Mouse (Mus musculus): Measurements from ENCODE around the gene Tmie. TPM values are rescaled to one million over a fixed set of nuclear protein-coding genes. Genes with fewer than 3 reads are reported as not detected.

Tmie gene
- polyA plus RNA-seq, 1 experiment from 2014 or later, result 1.1 TPM

DNA sequence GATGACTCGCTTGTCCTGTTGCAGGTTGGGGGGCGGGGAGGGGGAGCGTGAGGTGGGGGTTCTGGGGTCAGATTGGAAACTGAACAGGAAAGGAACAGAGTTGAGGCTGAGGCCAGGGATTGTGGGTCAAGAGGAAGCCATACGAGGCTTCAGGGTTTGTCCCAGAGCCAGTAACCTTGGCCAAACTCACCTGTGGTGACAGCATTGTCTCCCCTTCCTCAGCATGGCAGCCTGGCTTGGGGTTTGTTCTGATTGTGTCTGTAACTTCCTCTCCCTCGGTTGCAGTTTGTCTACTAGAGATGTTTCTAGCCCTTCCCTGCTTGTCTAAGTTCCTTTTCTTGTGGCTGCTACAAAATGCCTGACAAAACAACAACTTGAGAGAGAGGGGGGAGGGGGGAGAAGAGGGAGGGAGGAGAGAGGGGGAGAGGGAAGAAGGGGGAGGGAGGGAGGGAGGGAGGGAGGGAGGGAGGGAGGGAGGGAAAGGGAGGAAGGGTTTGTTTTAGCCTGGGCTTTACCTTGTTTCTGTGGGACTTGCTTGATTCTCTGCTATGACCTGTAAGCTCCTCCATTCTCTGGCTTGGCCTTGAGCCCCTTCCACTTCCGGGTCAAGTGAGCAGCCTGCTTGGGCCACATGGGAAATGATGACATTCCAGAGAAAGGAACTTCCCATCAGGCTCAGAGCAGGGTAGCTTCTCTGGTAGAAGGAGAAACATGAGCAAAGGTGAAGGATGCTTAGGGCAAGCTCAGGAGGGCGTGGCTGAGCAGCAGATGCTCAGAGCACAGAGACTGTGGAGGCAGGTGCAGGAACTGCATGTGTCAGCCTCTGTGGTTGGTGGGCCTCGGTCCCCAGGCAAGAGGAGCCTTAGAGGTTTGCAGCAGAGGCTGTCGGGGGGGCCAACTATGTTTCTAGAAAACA lies 7.7 kb upstream of the Tmie start:
- 57% methylated on average over 9 of the region's 9 CpGs for WGBS

GRCm38 (mm10) chr9:110881953-110882352 lies 2.0 kb upstream of the Tmie start:
- H3K36me3 ChIP-seq, result no peaks in the 10 kb centered on the region
- peak overlapping the region; percentile 7; the same call in 1 of the 2 replicates for H3K4me2 ChIP-seq
- no peak for ATAC-seq (ENCODE audit: borderline replicate concordance, extremely low read depth, low FRiP score, low TSS enrichment)
- peaks cover 9% of the 10 kb centered on the region; the same call in 1 of the 2 replicates for H3K27me3 ChIP-seq
- 58% methylated on average over 7 of the region's 7 CpGs for WGBS
- no peaks in the 10 kb centered on the region for H3K9me3 ChIP-seq
- H3K4me3 ChIP-seq, result no peak overlapping the region
- no peak overlapping the region for H3K9ac ChIP-seq
- no peak overlapping the region for H3K27ac ChIP-seq
- peaks cover 21% of the 10 kb centered on the region for H3K4me1 ChIP-seq

More for the DNA sequence above, 7.7 kb upstream of the Tmie start:
- H3K27ac ChIP-seq, result no peak overlapping the region
- H3K4me1 ChIP-seq, result 0 out of 2 replicates have a peak, but pooled peaks cover 7% of the 10 kb centered on the region
- no peaks in the 10 kb centered on the region; the same call in 1 of the 2 replicates for H3K36me3 ChIP-seq
- no peak overlapping the region for H3K4me3 ChIP-seq
- H3K4me2 ChIP-seq, result no peak overlapping the region
- no peak overlapping the region for H3K9ac ChIP-seq
- no peaks in the 10 kb centered on the region for H3K9me3 ChIP-seq
- H3K27me3 ChIP-seq, result no peaks in the 10 kb centered on the region
- ATAC-seq (ENCODE audit: borderline replicate concordance, extremely low read depth, low FRiP score, low TSS enrichment), result no peak

GRCm38 (mm10) chr9:110880772-110881171 lies 859 bp upstream of the Tmie start:
- peak overlapping the region; percentile 56 for H3K4me3 ChIP-seq
- WGBS, result 47% methylated on average over 4 of the region's 4 CpGs

GRCm38 (mm10) chr9:110879191-110879920 lies 557 bp downstream of the Tmie start, which contains the start of gene Als2cl:
Als2cl (plus strand) TSS chr9:110879870.
- Histone ChIP-seq H3K36me3 (no peaks in the 10 kb centered on the region), H3K4me3 (peak within 1 kb of the TSS; percentile 56), H3K4me2 (peak within 1 kb of the TSS; percentile 92), H3K27me3 (peaks cover 11% of the 10 kb centered on the region), H3K9me3 (no peaks in the 10 kb centered on the region), H3K9ac (peak within 1 kb of the TSS; percentile 49), H3K27ac (peak within 1 kb of the TSS; percentile 64), H3K4me1 (peaks cover 29% of the 10 kb centered on the region)
- WGBS, result 14% methylated on average over 12 of the region's 12 CpGs
- 0 out of 2 replicates have a peak, but pooled peaks have one; percentile 11 for ATAC-seq (ENCODE audit: borderline replicate concordance, extremely low read depth, low FRiP score, low TSS enrichment)

More at GRCm38 (mm10) chr9:110880772-110881171, 859 bp upstream of the Tmie start:
- H3K27me3 ChIP-seq, result peaks cover 9% of the 10 kb centered on the region; the same call in 1 of the 2 replicates
- no peaks in the 10 kb centered on the region for H3K9me3 ChIP-seq
- ATAC-seq (ENCODE audit: borderline replicate concordance, extremely low read depth, low FRiP score, low TSS enrichment), result peak; percentile 32; the same call in 1 of the 2 replicates
- peak overlapping the region; percentile 49 for H3K9ac ChIP-seq
- H3K4me1 ChIP-seq, result peaks cover 21% of the 10 kb centered on the region
- peak overlapping the region; percentile 92 for H3K4me2 ChIP-seq
- peak overlapping the region; percentile 64 for H3K27ac ChIP-seq
- no peaks in the 10 kb centered on the region for H3K36me3 ChIP-seq

GRCm38 (mm10) chr9:110877888-110878287 lies 2.0 kb downstream of the Tmie start:
- H3K27me3 ChIP-seq, result peaks cover 26% of the 10 kb centered on the region
- no peak overlapping the region for H3K9ac ChIP-seq
- no peak overlapping the region for H3K4me2 ChIP-seq
- no peak for ATAC-seq (ENCODE audit: borderline replicate concordance, extremely low read depth, low FRiP score, low TSS enrichment)
- peaks cover 39% of the 10 kb centered on the region for H3K4me1 ChIP-seq
- no peak overlapping the region for H3K4me3 ChIP-seq
- H3K27ac ChIP-seq, result no peak overlapping the region
- H3K36me3 ChIP-seq, result no peaks in the 10 kb centered on the region
- WGBS, result 85% methylated on average over 5 of the region's 5 CpGs
- H3K9me3 ChIP-seq, result no peaks in the 10 kb centered on the region

DNA sequence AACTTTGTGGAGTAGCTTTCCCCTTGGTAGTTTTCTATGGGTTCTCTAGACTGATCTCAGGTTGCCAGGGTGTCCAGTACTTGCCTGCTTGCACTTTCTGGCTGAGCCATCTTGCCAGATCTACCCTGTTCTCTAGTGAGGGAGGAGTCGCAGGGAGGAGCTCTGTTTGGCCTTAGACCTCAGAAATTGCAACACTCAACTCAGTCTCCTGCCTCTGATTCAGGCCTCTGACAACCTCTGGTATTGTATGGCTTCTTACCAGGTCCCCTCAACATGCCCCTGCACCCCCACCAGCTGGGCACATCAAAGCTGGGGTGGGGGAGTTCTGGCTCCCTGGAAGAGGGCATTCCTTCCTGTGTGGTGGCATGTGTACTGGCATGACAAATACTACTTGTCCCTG lies 2.6 kb downstream of the Tmie start:
- ATAC-seq (ENCODE audit: borderline replicate concordance, extremely low read depth, low FRiP score, low TSS enrichment), result no peak
- Histone ChIP-seq H3K36me3 (no peaks in the 10 kb centered on the region), H3K4me3 (no peak overlapping the region), H3K4me2 (no peak overlapping the region), H3K27me3 (peaks cover 31% of the 10 kb centered on the region), H3K9ac (no peak overlapping the region), H3K27ac (no peak overlapping the region), H3K9me3 (no peaks in the 10 kb centered on the region), H3K4me1 (peaks cover 39% of the 10 kb centered on the region)
- 90% methylated on average over 1 of the region's 1 CpGs for WGBS

DNA sequence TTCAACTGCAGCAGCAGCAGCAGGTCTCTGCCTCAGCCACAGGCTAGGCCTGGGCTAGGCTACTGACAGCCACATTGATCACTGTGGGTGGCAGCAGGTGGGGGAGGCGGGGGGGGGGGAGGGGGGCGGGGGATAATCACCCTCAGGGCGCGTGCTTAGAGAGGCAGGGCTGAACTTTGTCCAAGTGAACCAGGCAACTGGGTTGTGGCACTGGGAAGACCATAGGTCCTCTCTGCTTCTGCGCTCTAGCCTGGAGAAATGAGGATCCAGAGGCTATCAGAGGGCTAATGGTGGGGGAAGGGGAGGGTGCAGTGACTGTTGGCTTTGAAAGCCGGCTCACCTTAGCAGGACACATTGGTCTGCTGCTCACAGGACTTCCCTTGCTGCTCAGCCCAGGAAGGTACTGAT lies 4.6 kb downstream of the Tmie start:
- Histone ChIP-seq H3K4me2 (no peak overlapping the region), H3K27me3 (peaks cover 26% of the 10 kb centered on the region), H3K9me3 (no peaks in the 10 kb centered on the region), H3K36me3 (no peaks in the 10 kb centered on the region), H3K4me1 (peaks cover 27% of the 10 kb centered on the region), H3K4me3 (no peak overlapping the region), H3K9ac (no peak overlapping the region), H3K27ac (no peak overlapping the region)
- no peak for ATAC-seq (ENCODE audit: borderline replicate concordance, extremely low read depth, low FRiP score, low TSS enrichment)
- 25% methylated on average over 6 of the region's 6 CpGs for WGBS

DNA sequence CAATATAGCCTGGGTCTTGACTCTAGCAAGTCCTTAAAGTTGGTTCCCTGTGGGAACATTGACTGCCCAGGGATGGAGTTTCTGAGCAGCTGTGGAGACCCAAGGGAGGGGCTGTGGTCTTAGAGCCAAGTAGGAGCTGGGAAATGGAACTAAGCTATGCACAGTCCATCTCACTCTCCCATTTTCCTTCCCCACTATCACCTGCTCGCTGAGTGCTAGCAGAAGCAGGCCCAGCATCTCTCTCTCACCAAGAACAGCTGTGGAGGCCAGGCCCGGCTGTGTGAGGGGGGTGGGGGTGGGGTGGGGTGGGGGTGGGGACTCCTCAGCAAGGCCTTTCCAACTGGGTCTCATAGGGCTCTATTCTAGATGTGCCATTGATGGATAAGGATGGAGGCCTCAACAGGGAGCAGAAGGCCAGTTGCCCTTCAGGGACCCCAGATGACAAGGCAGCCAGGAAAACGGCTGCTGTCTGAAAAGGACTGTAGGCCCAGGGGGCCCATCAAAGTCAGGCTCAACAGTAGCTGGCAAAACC lies 5.2 kb downstream of the Tmie start:
- no peaks in the 10 kb centered on the region for H3K9me3 ChIP-seq
- peaks cover 23% of the 10 kb centered on the region for H3K27me3 ChIP-seq
- H3K36me3 ChIP-seq, result no peaks in the 10 kb centered on the region
- H3K4me1 ChIP-seq, result peaks cover 26% of the 10 kb centered on the region
- H3K4me2 ChIP-seq, result no peak overlapping the region
- WGBS, result 19% methylated on average over 3 of the region's 3 CpGs
- ATAC-seq (ENCODE audit: borderline replicate concordance, extremely low read depth, low FRiP score, low TSS enrichment), result no peak
- H3K4me3 ChIP-seq, result no peak overlapping the region
- H3K27ac ChIP-seq, result no peak overlapping the region
- H3K9ac ChIP-seq, result no peak overlapping the region

DNA sequence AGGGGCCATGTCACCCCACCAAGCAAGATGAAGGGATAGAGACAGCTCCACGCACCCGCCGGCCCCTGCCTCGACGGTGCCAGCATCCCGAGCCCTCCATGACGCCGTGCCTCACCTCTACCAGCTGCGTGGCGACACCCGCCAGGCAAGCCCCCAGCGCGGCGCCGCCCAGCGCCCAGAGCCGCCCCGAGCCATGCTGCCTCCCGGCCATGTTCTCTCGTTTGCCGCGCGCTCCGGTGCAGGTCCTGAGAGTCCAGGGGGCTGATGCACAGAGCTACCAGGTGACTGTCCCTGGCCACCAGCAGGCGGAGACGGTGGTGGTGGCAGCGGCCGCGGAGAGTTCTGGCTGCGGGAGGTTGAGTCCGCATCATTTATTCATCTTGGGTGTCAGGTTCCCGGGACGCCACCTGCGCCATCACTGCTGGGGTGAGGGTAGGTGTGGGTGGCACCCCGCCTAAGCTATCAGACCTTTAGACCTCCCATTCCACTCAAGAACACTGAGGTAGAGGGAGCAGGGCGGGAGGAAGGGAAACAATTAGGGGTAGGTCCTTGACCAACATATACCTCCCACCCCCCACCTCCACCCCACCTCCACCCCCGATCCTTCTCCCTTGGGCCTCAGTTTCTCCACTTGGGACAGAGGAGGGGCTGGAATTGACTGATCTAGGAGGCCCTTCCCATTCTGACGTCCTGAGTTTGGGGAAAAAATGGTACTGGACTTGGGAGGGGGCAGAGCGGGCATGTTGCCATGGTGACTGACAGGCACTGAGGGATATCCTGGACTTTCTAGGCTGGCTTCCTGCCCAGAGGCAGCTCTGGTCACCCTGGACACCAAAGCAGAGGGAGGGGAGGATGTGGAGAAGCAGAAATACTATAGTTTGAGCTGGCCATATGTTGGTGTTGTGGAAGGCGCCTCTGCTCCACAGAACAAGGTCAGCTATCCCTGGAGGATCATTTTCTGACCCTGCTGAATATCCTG lies 5.9 kb downstream of the Tmie start:
- WGBS, result 8% methylated on average over 40 of the region's 40 CpGs
- Histone ChIP-seq H3K4me2 (peak overlapping the region; percentile 51), H3K4me1 (peaks cover 18% of the 10 kb centered on the region), H3K27ac (no peak overlapping the region), H3K36me3 (no peaks in the 10 kb centered on the region), H3K9me3 (no peaks in the 10 kb centered on the region), H3K4me3 (peak overlapping the region; percentile 24), H3K9ac (no peak overlapping the region), H3K27me3 (peaks cover 23% of the 10 kb centered on the region)
- no peak for ATAC-seq (ENCODE audit: borderline replicate concordance, extremely low read depth, low FRiP score, low TSS enrichment)

GRCm38 (mm10) chr9:110871030-110871429 lies 8.9 kb downstream of the Tmie start:
- Histone ChIP-seq H3K9ac (no peak overlapping the region), H3K27me3 (peaks cover 23% of the 10 kb centered on the region), H3K4me1 (peaks cover 18% of the 10 kb centered on the region), H3K27ac (no peak overlapping the region), H3K9me3 (no peaks in the 10 kb centered on the region), H3K4me3 (no peak overlapping the region), H3K36me3 (no peaks in the 10 kb centered on the region), H3K4me2 (no peak overlapping the region)
- ATAC-seq (ENCODE audit: borderline replicate concordance, extremely low read depth, low FRiP score, low TSS enrichment), result no peak
- WGBS, result 20% methylated on average over 7 of the region's 7 CpGs

All from lung, embryonic 15.5 days (tissue).